ENCODE assay signal across 15 mouse cellular contexts in the genomic region with DNA sequence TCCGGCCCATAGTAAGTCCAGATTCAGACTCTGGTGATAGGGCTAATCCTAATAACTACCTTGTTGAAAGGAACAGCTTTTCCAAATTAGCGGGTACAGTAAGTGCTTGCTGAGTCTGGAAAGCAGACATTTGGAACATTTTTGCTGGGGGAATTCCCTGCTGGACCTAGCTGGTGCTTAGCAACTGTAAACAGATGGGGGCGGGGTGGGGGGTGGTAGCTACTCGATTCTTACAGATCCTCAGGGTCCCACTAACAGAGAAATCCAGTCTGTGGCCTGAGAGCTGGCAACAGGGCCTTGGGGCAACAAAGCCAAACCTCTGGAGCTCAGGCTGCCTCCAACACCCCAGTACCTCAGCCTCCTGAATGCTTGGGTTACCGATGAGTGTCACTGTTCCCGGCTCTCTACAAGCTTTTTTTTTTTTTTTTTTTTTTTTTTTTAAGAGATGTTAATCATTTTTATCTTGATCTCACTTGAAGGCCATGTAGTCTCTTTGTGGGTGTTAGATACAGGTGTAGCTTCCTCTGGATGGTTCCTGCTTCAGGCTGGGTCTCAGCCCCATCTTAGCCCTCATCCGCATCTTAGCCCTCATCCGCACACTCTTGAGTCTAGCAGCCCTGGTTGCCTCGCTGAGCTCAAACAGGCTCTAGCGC. TPM values are rescaled to one million over a fixed set of nuclear protein-coding genes. Genes with fewer than 3 reads are reported as not detected.
DNase-seq lines count a peak whose midpoint lies in the region; ATAC-seq and TF ChIP-seq lines count a peak whose summit lies in the region.
"Had no signal": no experiment of that assay in that cellular context is flagged by ENCODE, and none has a peak within 500 bp of the region (broad histone marks: within the 10 kb centered on the region; RNA-seq: fewer than 3 reads in every experiment).

No protein-coding gene starts in this region.

- no peak for TF ChIP-seq POLR2A in CH12.LX (IDR thresholded peaks at IDR 0.05; ENCODE audit: low read depth, low read length)
- TF ChIP-seq POLR2A in embryonic fibroblast, embryonic 13.5 days (IDR thresholded peaks at IDR 0.05; ENCODE audit: low read depth, low read length) = no peak

- H3K27ac ChIP-seq in forebrain, postnatal 0 days (ENCODE audit: low read depth, low read length) = no peak overlapping the region
- H3K27ac ChIP-seq in forebrain, embryonic 11.5 days (ENCODE audit: low read depth, low read length) = no peak overlapping the region
- H3K27ac ChIP-seq in CH12.LX (ENCODE audit: insufficient read depth, low read depth) = no peak overlapping the region
- peak overlapping the region; percentile 39 for H3K27ac ChIP-seq in embryonic fibroblast, embryonic 13.5 days (ENCODE audit: insufficient read depth, low read length)
- H3K27ac ChIP-seq in liver, embryonic 15.5 days (replicated peaks) = peak overlapping the region; percentile 98
- no peak overlapping the region for H3K27ac ChIP-seq in layer of hippocampus, adult 2 months
- H3K27ac ChIP-seq: midbrain, embryonic 13.5 days had no signal

- H3K9ac ChIP-seq in forebrain, postnatal 0 days = no peak overlapping the region
- H3K9ac ChIP-seq in forebrain, embryonic 11.5 days (ENCODE audit: low read length) = no peak overlapping the region
- no peak overlapping the region for H3K9ac ChIP-seq in CH12.LX (ENCODE audit: insufficient read depth, low read depth)
- H3K9ac ChIP-seq in liver, embryonic 15.5 days = peak overlapping the region; percentile 81

- no peaks in the 10 kb centered on the region for H3K27me3 ChIP-seq in forebrain, postnatal 0 days (ENCODE audit: insufficient read depth, low read length)
- H3K27me3 ChIP-seq in forebrain, embryonic 11.5 days (ENCODE audit: control insufficient read depth, insufficient read depth, low read length) = peaks cover 5% of the 10 kb centered on the region
- no peaks in the 10 kb centered on the region for H3K27me3 ChIP-seq in CH12.LX (replicated peaks)
- no peaks in the 10 kb centered on the region for H3K27me3 ChIP-seq in liver, embryonic 15.5 days

- peak; percentile 32; the same call in 1 of the 2 replicates for ATAC-seq in forebrain, postnatal 0 days
- no peak for ATAC-seq in forebrain, embryonic 11.5 days (replicated peaks; ENCODE audit: low FRiP score)
- no peak for ATAC-seq in liver, embryonic 15.5 days (ENCODE audit: insufficient read depth)
- ATAC-seq: midbrain, embryonic 13.5 days had no signal

- no peak for TF ChIP-seq RAD21 in CH12.LX (IDR thresholded peaks at IDR 0.05; ENCODE audit: low read depth, low read length)

- H3K4me1 ChIP-seq in forebrain, postnatal 0 days (ENCODE audit: insufficient read depth) = peaks cover 9% of the 10 kb centered on the region; the same call in 1 of the 2 replicates
- peaks cover 5% of the 10 kb centered on the region; the same call in 1 of the 2 replicates for H3K4me1 ChIP-seq in forebrain, embryonic 11.5 days (replicated peaks; ENCODE audit: control insufficient read depth, insufficient read depth, low read length)
- peaks cover 32 to 70% of the 10 kb centered on the region in 2 experiments for H3K4me1 ChIP-seq in CH12.LX (ENCODE audit: control insufficient read depth in 1 of 2, insufficient read depth in 2 of 2)
- peaks cover 2% of the 10 kb centered on the region; the same call in 1 of the 2 replicates for H3K4me1 ChIP-seq in embryonic fibroblast, embryonic 13.5 days (ENCODE audit: control insufficient read depth, insufficient read depth, low read length)
- peaks cover 99% of the 10 kb centered on the region for H3K4me1 ChIP-seq in liver, embryonic 15.5 days (replicated peaks)

- TF ChIP-seq CTCF in forebrain, postnatal 0 days (IDR thresholded peaks at IDR 0.05; ENCODE audit: low read depth) = no peak
- no peak for TF ChIP-seq CTCF in CH12.LX (conservative IDR thresholded peaks at IDR 0.05 in 1 of 2, IDR thresholded peaks at IDR 0.05 in 1 of 2; ENCODE audit: low read depth in 2 of 2, low read length in 2 of 2)
- TF ChIP-seq CTCF in embryonic fibroblast, embryonic 13.5 days (IDR thresholded peaks at IDR 0.05; ENCODE audit: borderline replicate concordance, insufficient read depth, low read length) = no peak
- no peak for TF ChIP-seq CTCF in layer of hippocampus, adult 2 months (conservative IDR thresholded peaks at IDR 0.05)

- no peak for DNase-seq in forebrain, postnatal 0 days
- no peak for DNase-seq in forebrain, embryonic 11.5 days (ENCODE audit: low spot score)
- DNase-seq in CH12.LX (ENCODE audit: extremely low read depth) = no peak
- no peak for DNase-seq in layer of hippocampus, adult 2 months (ENCODE audit: low spot score in 2 of 2)
- DNase-seq in ovary, adult 18-20 months (ENCODE audit: low spot score) = no peak
- DNase-seq in spleen, adult 12 weeks (ENCODE audit: low spot score) = no peak
- DNase-seq: cerebellum, adult 11 months; kidney, adult 2 months had no signal

- no peaks in the 10 kb centered on the region for H3K79me2 ChIP-seq in CH12.LX (replicated peaks; ENCODE audit: control insufficient read depth, extremely low read depth, insufficient read depth, poor library complexity, severe bottlenecking)

- dilution Hi-C loops in CH12.LX (cut with MboI; ENCODE audit: extremely low pct_ligation_motif_present, extremely low pct_unique_long_range_greater_than_20kb, low sequenced_read_pairs) = no loop called here

- 65% methylated on average over 10 of the region's 10 CpGs for WGBS in forebrain, postnatal 0 days
- WGBS in forebrain, embryonic 11.5 days = 80% methylated on average over 10 of the region's 10 CpGs
- 67% methylated on average over 10 of the region's 10 CpGs for WGBS in liver, embryonic 15.5 days (ENCODE audit: insufficient replicate concordance)

- no peaks in the 10 kb centered on the region for H3K36me3 ChIP-seq in forebrain, postnatal 0 days (ENCODE audit: insufficient read depth)
- no peaks in the 10 kb centered on the region for H3K36me3 ChIP-seq in forebrain, embryonic 11.5 days (ENCODE audit: control insufficient read depth, insufficient read depth, low read length)
- H3K36me3 ChIP-seq in CH12.LX (replicated peaks in 1 of 2; ENCODE audit: control insufficient read depth in 1 of 2, insufficient read depth in 1 of 2, low read length in 1 of 2) = peaks cover 0 to 24% of the 10 kb centered on the region in 2 experiments
- peaks cover 95% of the 10 kb centered on the region for H3K36me3 ChIP-seq in liver, embryonic 15.5 days (replicated peaks)
- H3K36me3 ChIP-seq: midbrain, embryonic 13.5 days had no signal

- no peaks in the 10 kb centered on the region for H3K9me3 ChIP-seq in forebrain, postnatal 0 days (ENCODE audit: low read length)
- H3K9me3 ChIP-seq in forebrain, embryonic 11.5 days (ENCODE audit: control insufficient read depth, low read length) = no peaks in the 10 kb centered on the region
- H3K9me3 ChIP-seq in CH12.LX (replicated peaks; ENCODE audit: low read length) = no peaks in the 10 kb centered on the region
- no peaks in the 10 kb centered on the region for H3K9me3 ChIP-seq in liver, embryonic 15.5 days (replicated peaks)
- H3K9me3 ChIP-seq: midbrain, embryonic 13.5 days had no signal

- no peak overlapping the region for H3K4me3 ChIP-seq in forebrain, postnatal 0 days (ENCODE audit: low read depth, low read length)
- H3K4me3 ChIP-seq in forebrain, embryonic 11.5 days (ENCODE audit: low read depth, low read length) = no peak overlapping the region
- H3K4me3 ChIP-seq in CH12.LX (replicated peaks in 1 of 3; ENCODE audit: low read depth in 2 of 3, low read length in 2 of 3, poor library complexity in 1 of 3) = no peak overlapping the region
- H3K4me3 ChIP-seq in embryonic fibroblast, embryonic 13.5 days (ENCODE audit: insufficient read depth, low read length) = no peak overlapping the region
- H3K4me3 ChIP-seq in liver, embryonic 15.5 days (replicated peaks) = peak overlapping the region; percentile 62
- H3K4me3 ChIP-seq in layer of hippocampus, adult 2 months = no peak overlapping the region

- no peak overlapping the region for H3K4me2 ChIP-seq in forebrain, postnatal 0 days (ENCODE audit: low read depth)
- no peak overlapping the region for H3K4me2 ChIP-seq in forebrain, embryonic 11.5 days (ENCODE audit: low read depth, low read length, severe bottlenecking)
- H3K4me2 ChIP-seq in CH12.LX (ENCODE audit: insufficient read depth, low read depth, poor library complexity, severe bottlenecking) = no peak overlapping the region
- peak overlapping the region; percentile 92 for H3K4me2 ChIP-seq in liver, embryonic 15.5 days

- in situ Hi-C loops in CH12.LX (cut with MboI; ENCODE audit: low pct_ligation_motif_present, low pct_unique_long_range_greater_than_20kb, low sequenced_read_pairs) = loop anchor here (25.0 kb wide), 1 partner anchor 416 kb away; the partner anchor contains the start of genes Vmn1r180 and Vmn1r181

- no peak for TF ChIP-seq EP300 in CH12.LX (IDR thresholded peaks at IDR 0.05; ENCODE audit: low read length)

RNA-seq across cellular contexts. Expression of gene Kcnn4, which starts 8.1 kb away (rescaled TPM):
- total RNA-seq in forebrain, postnatal 0 days (2014; rRNA removed) = 1.2 and 1.5 TPM in 2 replicates
- polyA plus RNA-seq in forebrain, postnatal 0 days (2015; fragmentation: Nextera tagmentation; extraction: Ambion mirVana) = 0.88 and 1.1 TPM in 2 replicates
- 3.5 and 4.1 TPM in 2 replicates for polyA plus RNA-seq in forebrain, embryonic 11.5 days (2014; fragmentation: Nextera tagmentation; extraction: Ambion mirVana)
- total RNA-seq in CH12.LX (2012; rRNA removed) (7.6 and 10.5 TPM in 2 replicates), CH12.LX (2014; rRNA removed) (12.9 and 14.3 TPM in 2 replicates)
- polyA plus RNA-seq in CH12.LX (2012; ENCODE audit: insufficient read length, low read depth) = 8.2 and 10.6 TPM in 2 replicates
- 1.9 and 3.4 TPM in 2 replicates for polyA plus RNA-seq in embryonic fibroblast, embryonic 13.5 days (2011; ENCODE audit: insufficient read length, low read depth, missing spikeins)
- 127 and 144 TPM in 2 replicates for polyA plus RNA-seq in liver, embryonic 15.5 days (2015; fragmentation: Nextera tagmentation; extraction: Ambion mirVana)
- total RNA-seq in layer of hippocampus, adult 2 months (2021) = under 1 TPM; 0.64 to 0.67 TPM

RNA-seq across cellular contexts. Expression of gene Smg9, which starts 21.2 kb away (rescaled TPM):
- 23.9 and 31.8 TPM in 2 replicates for total RNA-seq in forebrain, postnatal 0 days (2014; rRNA removed)
- polyA plus RNA-seq in forebrain, postnatal 0 days (2015; fragmentation: Nextera tagmentation; extraction: Ambion mirVana) = 25.2 and 28.5 TPM in 2 replicates
- 29.6 and 29.8 TPM in 2 replicates for polyA plus RNA-seq in forebrain, embryonic 11.5 days (2014; fragmentation: Nextera tagmentation; extraction: Ambion mirVana)
- total RNA-seq in CH12.LX (2012; rRNA removed) (19.1 and 20.5 TPM in 2 replicates), CH12.LX (2014; rRNA removed) (16.9 and 19.9 TPM in 2 replicates)
- polyA plus RNA-seq in CH12.LX (2012; ENCODE audit: insufficient read length, low read depth) = 24.6 and 26.8 TPM in 2 replicates
- 14.8 and 18.1 TPM in 2 replicates for polyA plus RNA-seq in embryonic fibroblast, embryonic 13.5 days (2011; ENCODE audit: insufficient read length, low read depth, missing spikeins)
- polyA plus RNA-seq in liver, embryonic 15.5 days (2015; fragmentation: Nextera tagmentation; extraction: Ambion mirVana) = 14.8 and 15.9 TPM in 2 replicates
- total RNA-seq in layer of hippocampus, adult 2 months (2021) = 10 to 100 TPM; 34.6 to 43.6 TPM

RNA-seq across cellular contexts. Expression of gene Lypd5, which starts 29.2 kb away (rescaled TPM):
- total RNA-seq in forebrain, postnatal 0 days (2014; rRNA removed) = not detected in 2 replicates
- polyA plus RNA-seq in forebrain, postnatal 0 days (2015; fragmentation: Nextera tagmentation; extraction: Ambion mirVana) = not detected in 2 replicates
- not detected in 2 replicates for polyA plus RNA-seq in forebrain, embryonic 11.5 days (2014; fragmentation: Nextera tagmentation; extraction: Ambion mirVana)
- total RNA-seq in CH12.LX (2012; rRNA removed) = not detected in 2 replicates
- not detected in 2 replicates for total RNA-seq in CH12.LX (2014; rRNA removed)
- polyA plus RNA-seq in CH12.LX (2012; ENCODE audit: insufficient read length, low read depth) = not detected in 2 replicates
- polyA plus RNA-seq in embryonic fibroblast, embryonic 13.5 days (2011; ENCODE audit: insufficient read length, low read depth, missing spikeins) = not detected in 2 replicates
- not detected in 2 replicates for polyA plus RNA-seq in liver, embryonic 15.5 days (2015; fragmentation: Nextera tagmentation; extraction: Ambion mirVana)
- total RNA-seq in layer of hippocampus, adult 2 months (2021) = not detected
- total RNA-seq: left cerebral cortex, postnatal 36 days had no signal
- polyA plus RNA-seq: C2C12; heart, embryonic 14.5 days; kidney, adult 2 months; midbrain, embryonic 13.5 days; stomach, embryonic 14.5 days had no signal

RNA-seq across cellular contexts. Expression of gene Tescl, which starts 44.4 kb away (rescaled TPM):
- total RNA-seq in forebrain, postnatal 0 days (2014; rRNA removed) = not detected in 2 replicates
- polyA plus RNA-seq in forebrain, postnatal 0 days (2015; fragmentation: Nextera tagmentation; extraction: Ambion mirVana) = not detected in 2 replicates
- polyA plus RNA-seq in forebrain, embryonic 11.5 days (2014; fragmentation: Nextera tagmentation; extraction: Ambion mirVana) = 0.23 TPM in 1 of 2 replicates, not detected in the other
- not detected in 2 replicates for total RNA-seq in CH12.LX (2012; rRNA removed)
- total RNA-seq in CH12.LX (2014; rRNA removed) = not detected in 2 replicates
- polyA plus RNA-seq in CH12.LX (2012; ENCODE audit: insufficient read length, low read depth) = not detected in 2 replicates
- not detected in 2 replicates for polyA plus RNA-seq in embryonic fibroblast, embryonic 13.5 days (2011; ENCODE audit: insufficient read length, low read depth, missing spikeins)
- polyA plus RNA-seq in liver, embryonic 15.5 days (2015; fragmentation: Nextera tagmentation; extraction: Ambion mirVana) = not detected in 2 replicates
- not detected for total RNA-seq in layer of hippocampus, adult 2 months (2021)
- total RNA-seq: left cerebral cortex, postnatal 36 days had no signal
- polyA plus RNA-seq: heart, embryonic 14.5 days; midbrain, embryonic 13.5 days had no signal

Comparison
In these comparisons a context has a peak if more than half of its experiments do, and no peak if none do; other contexts are left out.
1. H3K27ac ChIP-seq: peak in embryonic fibroblast, embryonic 13.5 days (single experiment) and liver, embryonic 15.5 days (single experiment); none in forebrain, postnatal 0 days (single experiment), forebrain, embryonic 11.5 days (single experiment), CH12.LX (single experiment) and layer of hippocampus, adult 2 months (single experiment).
2. RNA of gene Kcnn4, which starts 8.1 kb away (polyA plus RNA-seq): 127 to 144 TPM in liver, embryonic 15.5 days; 8.2 to 10.6 TPM in CH12.LX, 3.5 to 4.1 TPM in forebrain, embryonic 11.5 days, 1.9 to 3.4 TPM in embryonic fibroblast, embryonic 13.5 days and 0.88 to 1.1 TPM in forebrain, postnatal 0 days; every median in the first group is over 10 times any median in the second.